Mouse (Mus musculus) ES-Bruce4 (cell line): Measurements from ENCODE around the gene Pik3c2b.

Experiments used
- CTCF ChIP-seq: IDR thresholded peaks from one replicate; pipeline ENCODE4 v1.8.1; 2011; ENCODE audit warnings: low read depth, low read length
- EP300 ChIP-seq: IDR thresholded peaks from 2 replicates; pipeline ENCODE4 v1.6.1; 2011; ENCODE audit warnings: low read depth, low read length; ENCODE audit not compliant: insufficient read depth

DNA sequence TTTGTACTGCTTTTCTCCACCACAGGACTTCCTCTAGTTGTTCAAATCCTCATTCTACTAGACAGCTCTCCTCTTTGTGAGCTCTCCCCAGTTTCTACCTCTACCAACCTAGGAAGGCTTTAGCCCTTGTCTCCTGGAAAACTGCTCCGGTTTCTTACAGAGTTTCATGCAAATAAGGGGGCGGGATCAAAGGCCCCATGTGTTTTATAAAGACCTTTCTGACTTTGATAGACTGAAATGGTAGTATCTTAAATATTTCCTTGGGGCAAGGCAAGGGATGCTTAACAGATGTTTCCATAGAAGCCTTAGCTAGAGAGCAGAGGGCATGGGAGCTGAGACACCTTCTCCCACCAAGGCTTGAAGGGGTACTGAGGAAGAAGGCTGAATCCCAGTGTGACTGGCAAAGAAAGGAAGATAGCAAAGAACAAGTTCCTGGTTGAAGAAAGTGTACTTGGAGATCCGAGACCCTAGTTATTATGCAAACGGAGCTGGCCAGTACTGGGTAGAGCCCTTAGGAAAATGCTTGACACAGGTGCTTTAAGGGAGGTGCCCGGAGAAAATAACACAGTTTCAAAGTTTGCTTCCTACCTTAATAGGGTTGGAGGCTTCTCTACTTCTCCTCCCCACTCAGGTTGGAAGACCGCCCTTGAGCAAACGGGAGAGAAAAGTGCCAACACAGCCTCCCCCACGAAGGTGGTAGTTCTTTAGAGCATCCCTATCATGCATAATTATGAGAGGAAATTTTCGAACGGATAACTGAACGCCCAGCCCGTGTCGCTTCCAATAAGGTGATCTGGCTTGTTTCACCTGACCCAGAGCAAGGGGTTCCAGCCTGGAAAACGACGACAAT lies at the start of gene Pik3c2b:
- TF ChIP-seq EP300 (no peak), CTCF (no peak)
